Mouse (Mus musculus) intestine, embryonic 15.5 days (tissue): ENCODE data around the gene Rab24. TPM values are rescaled to one million over a fixed set of nuclear protein-coding genes. Genes with fewer than 3 reads are reported as not detected.

Experiments
- ATAC-seq: fragments of 200-750 bp; cut with Nextera tagmentation; 2 replicates; pipeline ENCODE4 v1.8.0; 2017; ENCODE audit warnings: moderate TSS enrichment, moderate library complexity
- H3K27ac ChIP-seq: fragments of 300-500 bp; sonication (generic); 2 replicates; pipeline ENCODE4 v1.5.1; 2015; ENCODE audit warnings: mild to moderate bottlenecking, inconsistent platforms
- H3K27me3 ChIP-seq: fragments of 300-500 bp; sonication (generic); replicated peaks from 2 replicates; pipeline ENCODE4 v1.6.1; 2015; ENCODE audit warnings: inconsistent platforms
- H3K36me3 ChIP-seq: fragments of 300-500 bp; sonication (generic); 2 replicates; pipeline ENCODE4 v1.6.1; 2015; ENCODE audit warnings: inconsistent platforms
- H3K4me1 ChIP-seq: fragments of 300-500 bp; sonication (generic); replicated peaks from 2 replicates; pipeline ENCODE4 v1.6.1; 2015; ENCODE audit warnings: inconsistent platforms
- H3K4me2 ChIP-seq: fragments of 300-500 bp; sonication (generic); replicated peaks from 2 replicates; pipeline ENCODE4 v1.6.1; 2015; ENCODE audit warnings: mild to moderate bottlenecking, inconsistent platforms
- H3K4me3 ChIP-seq: fragments of 300-500 bp; sonication (generic); replicated peaks from 2 replicates; pipeline ENCODE4 v1.5.1; 2015; ENCODE audit warnings: inconsistent platforms
- H3K9ac ChIP-seq: fragments of 300-500 bp; sonication (generic); 2 replicates; pipeline ENCODE4 v1.6.1; 2015; ENCODE audit warnings: inconsistent platforms
- H3K9me3 ChIP-seq: fragments of 300-500 bp; sonication (generic); 2 replicates; pipeline ENCODE4 v1.6.1; 2016; ENCODE audit warnings: inconsistent platforms
- WGBS: fragments of 180-500 bp; shearing (Covaris S2); methylation state at CpG from one replicate; pipeline ENCODE4 v1.1.7; 2015; 5-methylcytosine and 5-hydroxymethylcytosine counted together
- polyA plus RNA-seq: library from polyadenylated mRNA; unstranded; fragments of >200 nt; fragmentation: Nextera tagmentation; extraction: Ambion mirVana; gene quantifications from 2 replicates; pipeline ENCODE4 v1.2.1, GENCODE M21; 2015

Gene Rab24
- polyA plus RNA-seq, 1 experiment from 2014 or later, result 83.2 TPM

GRCm38 (mm10) chr13:55325596-55325995 lies 3.9 kb upstream of the Rab24 start:
- no peaks in the 10 kb centered on the region for H3K9me3 ChIP-seq
- no peak overlapping the region for H3K27ac ChIP-seq
- H3K4me2 ChIP-seq, result no peak overlapping the region
- no peak overlapping the region for H3K4me3 ChIP-seq
- H3K4me1 ChIP-seq, result peaks cover 43% of the 10 kb centered on the region
- H3K36me3 ChIP-seq, result peaks cover 16% of the 10 kb centered on the region
- no peak overlapping the region for H3K9ac ChIP-seq
- no peaks in the 10 kb centered on the region for H3K27me3 ChIP-seq
- ATAC-seq, result no peak
- WGBS, result 76% methylated on average over 11 of the region's 11 CpGs

DNA sequence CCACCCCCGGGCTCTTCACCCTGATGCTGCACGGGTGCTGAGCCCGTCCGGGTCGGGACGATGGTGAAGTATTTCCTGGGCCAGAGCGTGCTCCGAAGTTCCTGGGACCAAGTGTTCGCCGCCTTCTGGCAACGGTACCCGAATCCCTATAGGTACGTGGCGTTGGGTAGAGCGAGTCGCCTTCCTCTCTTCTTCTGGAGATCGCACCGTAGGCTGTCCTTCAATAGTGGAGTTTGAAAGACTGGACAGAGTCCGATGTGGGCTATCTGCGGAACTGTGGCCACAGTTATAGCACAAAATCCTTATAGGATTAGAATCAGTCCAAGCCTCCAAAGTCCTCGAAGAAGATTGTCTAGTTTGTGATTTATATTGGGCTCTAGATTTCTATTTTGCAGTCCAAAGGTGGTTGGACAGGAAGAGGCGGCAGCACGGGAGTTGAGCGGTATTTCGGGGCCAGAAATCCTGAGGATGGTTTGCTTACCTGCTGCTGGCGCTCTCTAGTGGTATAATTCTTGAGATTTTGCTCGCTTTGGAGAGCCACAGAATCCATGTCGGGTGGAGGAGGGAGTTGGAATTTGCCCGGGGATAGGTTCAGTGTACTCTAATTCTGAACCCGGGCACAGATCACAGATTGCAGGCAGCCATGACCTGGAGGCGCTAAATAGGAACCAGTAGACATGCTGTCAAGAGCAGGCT lies 532 bp upstream of the Rab24 start:
- Histone ChIP-seq H3K36me3 (peaks cover 24% of the 10 kb centered on the region), H3K4me1 (peaks cover 29% of the 10 kb centered on the region)
- ATAC-seq, result peak; percentile 42

DNA sequence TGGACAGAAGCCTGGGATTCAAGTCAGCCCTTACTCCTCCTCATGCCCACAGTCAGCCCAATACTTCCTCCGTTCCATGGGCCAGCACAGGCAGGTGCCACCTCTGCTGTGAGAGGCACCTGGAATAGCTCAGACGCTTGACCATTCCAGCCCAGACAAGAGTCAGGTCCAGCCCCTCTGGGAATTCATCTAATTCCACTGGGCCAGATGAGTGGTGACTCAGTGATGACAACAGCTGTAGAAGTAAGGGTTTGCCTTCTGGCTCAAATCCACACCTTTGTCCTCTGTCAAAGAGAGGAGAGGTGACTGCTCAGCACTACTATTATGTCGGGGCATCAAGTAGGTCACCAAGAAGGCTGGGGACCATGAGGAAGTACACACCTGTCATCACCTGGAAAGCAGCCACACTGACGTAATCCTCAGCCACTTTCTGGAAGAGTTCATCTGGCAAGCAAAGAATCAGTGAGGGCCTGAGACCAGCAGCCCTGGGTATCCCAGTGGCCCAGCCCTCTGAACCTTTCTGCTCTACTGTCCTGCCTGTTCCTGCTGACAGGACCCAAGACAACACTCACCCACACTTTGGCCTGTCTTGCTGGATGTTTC lies 1.7 kb downstream of the Rab24 start, which contains the start of gene Prelid1:
Gene Prelid1 (plus strand): TSS at position 570 of the 603 bp plus-strand sequence.
- no peaks in the 10 kb centered on the region for H3K9me3 ChIP-seq
- WGBS, result 77% methylated on average over 4 of the region's 4 CpGs
- ATAC-seq, result no peak
- no peaks in the 10 kb centered on the region for H3K27me3 ChIP-seq
- H3K27ac ChIP-seq, result peak within 1 kb of the TSS; percentile 90
- peak within 1 kb of the TSS; percentile 98 for H3K9ac ChIP-seq
- H3K4me2 ChIP-seq, result peak within 1 kb of the TSS; percentile 83
- peak within 1 kb of the TSS; percentile 91 for H3K4me3 ChIP-seq
- peaks cover 19% of the 10 kb centered on the region for H3K36me3 ChIP-seq
- peaks cover 21% of the 10 kb centered on the region for H3K4me1 ChIP-seq

More for the DNA sequence above, 532 bp upstream of the Rab24 start:
- H3K9me3 ChIP-seq, result no peaks in the 10 kb centered on the region
- peak overlapping the region; percentile 91 for H3K4me3 ChIP-seq
- under 1% methylated on average over 31 of the region's 31 CpGs for WGBS
- H3K27me3 ChIP-seq, result no peaks in the 10 kb centered on the region
- H3K4me2 ChIP-seq, result peak overlapping the region; percentile 83
- H3K9ac ChIP-seq, result peak overlapping the region; percentile 98
- H3K27ac ChIP-seq, result peak overlapping the region; percentile 90

DNA sequence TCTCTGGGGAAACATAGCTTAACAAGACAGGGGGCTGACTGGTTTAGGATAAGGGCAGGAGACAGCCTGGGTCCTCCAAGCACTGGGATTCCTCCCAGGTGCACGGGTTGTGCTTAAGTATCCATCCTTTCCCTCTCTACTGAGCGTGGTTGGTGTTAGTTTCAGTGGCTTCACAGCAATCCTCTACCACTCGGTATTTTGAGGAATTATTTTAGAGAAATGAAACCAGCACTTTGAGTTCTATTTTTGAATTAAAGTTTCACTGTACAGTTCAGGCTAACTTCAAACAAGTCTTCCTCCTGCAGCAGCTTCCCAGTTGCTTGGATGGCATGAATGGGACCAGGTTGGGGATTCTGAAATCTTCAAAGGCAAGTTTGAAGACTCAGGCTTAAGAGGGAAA lies 3.4 kb downstream of the Rab24 start:
- Histone ChIP-seq H3K4me3 (no peak overlapping the region), H3K27me3 (no peaks in the 10 kb centered on the region), H3K36me3 (peaks cover 16% of the 10 kb centered on the region), H3K27ac (no peak overlapping the region), H3K9me3 (no peaks in the 10 kb centered on the region), H3K4me2 (no peak overlapping the region), H3K9ac (no peak overlapping the region), H3K4me1 (peaks cover 13% of the 10 kb centered on the region)
- WGBS, result 86% methylated on average over 3 of the region's 3 CpGs
- ATAC-seq, result no peak

DNA sequence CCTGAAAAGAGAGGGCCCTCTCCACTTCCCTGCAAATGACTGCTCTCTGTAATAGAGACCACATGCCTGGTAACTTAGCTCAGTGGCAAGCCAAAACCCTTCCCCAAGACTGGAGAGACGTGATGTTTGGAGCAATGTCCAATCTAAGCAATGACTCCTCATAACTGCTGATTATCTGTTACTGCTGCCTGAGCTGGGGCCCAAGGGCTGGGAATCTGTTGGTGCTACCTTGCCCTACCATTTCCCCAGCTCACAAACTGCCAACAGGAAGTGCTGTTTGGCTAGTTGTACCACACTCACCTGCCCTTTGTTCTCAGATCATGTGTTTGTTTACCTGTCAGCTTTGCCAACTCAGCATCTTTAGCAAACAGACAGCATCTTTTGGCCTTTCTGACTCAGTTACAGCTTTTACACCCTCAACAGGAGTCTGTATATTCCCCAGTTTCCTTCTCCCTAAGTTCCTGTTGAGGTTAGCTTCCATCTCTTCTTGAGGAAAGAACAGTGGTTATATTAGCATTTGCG lies 6.8 kb downstream of the Rab24 start:
- no peaks in the 10 kb centered on the region for H3K9me3 ChIP-seq
- H3K27me3 ChIP-seq, result no peaks in the 10 kb centered on the region
- peaks cover 37% of the 10 kb centered on the region for H3K36me3 ChIP-seq
- no peak overlapping the region for H3K9ac ChIP-seq
- WGBS, result 81% methylated on average over 2 of the region's 2 CpGs
- peak; percentile 72 for ATAC-seq
- H3K4me2 ChIP-seq, result no peak overlapping the region
- peak overlapping the region; percentile 29; the same call in 1 of the 2 replicates for H3K27ac ChIP-seq
- no peak overlapping the region for H3K4me3 ChIP-seq
- 0 out of 2 replicates have a peak, but pooled peaks cover 2% of the 10 kb centered on the region for H3K4me1 ChIP-seq

DNA sequence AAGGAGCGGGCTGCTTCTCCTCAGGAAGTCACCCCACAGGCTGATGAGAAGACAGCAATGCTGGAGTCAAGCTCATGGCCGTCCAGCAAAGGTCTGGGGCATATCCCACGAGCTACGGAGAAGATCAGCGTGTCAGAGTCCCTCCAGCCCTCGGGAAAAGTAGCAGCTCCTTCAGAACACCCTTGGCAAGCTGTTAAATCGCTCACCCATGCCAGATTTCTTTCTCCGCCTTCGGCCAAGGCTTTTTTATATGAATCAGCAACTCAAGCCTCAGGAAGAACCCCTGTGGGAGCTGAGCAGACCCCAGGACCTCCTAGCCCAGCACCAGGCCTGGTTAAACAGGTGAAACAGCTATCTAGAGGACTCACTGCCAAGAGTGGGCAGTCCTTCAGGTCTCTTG lies 8.7 kb downstream of the Rab24 start:
- WGBS, result 91% methylated on average over 9 of the region's 9 CpGs
- Histone ChIP-seq H3K4me3 (no peak overlapping the region), H3K4me2 (no peak overlapping the region), H3K9ac (no peak overlapping the region), H3K4me1 (no peaks in the 10 kb centered on the region), H3K27ac (no peak overlapping the region), H3K9me3 (no peaks in the 10 kb centered on the region), H3K27me3 (no peaks in the 10 kb centered on the region), H3K36me3 (peaks cover 32% of the 10 kb centered on the region)
- ATAC-seq, result no peak

DNA sequence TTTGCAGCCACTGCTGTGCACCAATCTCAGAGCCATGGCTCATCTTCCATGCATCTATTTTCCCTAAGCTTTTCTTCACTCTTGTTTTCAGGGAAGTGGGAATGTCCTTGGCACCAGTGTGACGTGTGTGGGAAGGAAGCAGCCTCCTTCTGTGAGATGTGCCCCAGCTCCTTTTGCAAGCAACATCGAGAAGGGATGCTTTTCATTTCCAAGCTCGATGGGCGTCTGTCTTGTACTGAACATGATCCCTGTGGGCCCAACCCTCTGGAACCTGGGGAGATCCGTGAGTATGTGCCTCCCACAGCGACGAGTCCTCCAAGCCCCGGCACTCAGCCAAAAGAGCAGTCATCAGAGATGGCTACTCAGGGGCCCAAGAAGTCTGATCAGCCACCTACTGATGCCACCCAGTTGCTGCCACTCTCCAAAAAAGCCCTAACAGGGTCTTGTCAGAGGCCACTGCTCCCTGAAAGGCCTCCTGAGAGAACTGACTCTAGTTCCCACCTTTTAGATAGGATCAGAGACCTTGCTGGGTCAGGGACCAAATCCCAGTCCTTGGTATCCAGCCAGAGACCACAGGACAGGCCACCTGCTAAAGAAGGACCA lies 9.6 kb downstream of the Rab24 start:
- H3K9ac ChIP-seq, result no peak overlapping the region
- no peak for ATAC-seq
- H3K4me2 ChIP-seq, result no peak overlapping the region
- no peaks in the 10 kb centered on the region for H3K27me3 ChIP-seq
- H3K4me3 ChIP-seq, result no peak overlapping the region
- no peaks in the 10 kb centered on the region for H3K4me1 ChIP-seq
- H3K27ac ChIP-seq, result no peak overlapping the region
- peaks cover 28% of the 10 kb centered on the region for H3K36me3 ChIP-seq
- no peaks in the 10 kb centered on the region for H3K9me3 ChIP-seq
- WGBS, result 91% methylated on average over 8 of the region's 8 CpGs

- 84% methylated on average over 5 of the region's 5 CpGs for WGBS
- no peak for ATAC-seq
- peaks cover 29% of the 10 kb centered on the region for H3K36me3 ChIP-seq
These were observed 20.8 kb downstream of the Rab24 start for GRCm38 (mm10) chr13:55300913-55301312.

GRCm38 (mm10) chr13:55296760-55297159 lies 25.0 kb downstream of the Rab24 start:
- ATAC-seq, result no peak
- WGBS, result 92% methylated on average over 1 of the region's 1 CpGs
- H3K27ac ChIP-seq, result no peak overlapping the region
- no peaks in the 10 kb centered on the region for H3K4me1 ChIP-seq
- no peak overlapping the region for H3K4me2 ChIP-seq
- no peak overlapping the region for H3K4me3 ChIP-seq
- no peaks in the 10 kb centered on the region for H3K27me3 ChIP-seq
- H3K9ac ChIP-seq, result no peak overlapping the region
- H3K36me3 ChIP-seq, result peaks cover 30% of the 10 kb centered on the region
- H3K9me3 ChIP-seq, result no peaks in the 10 kb centered on the region

More at GRCm38 (mm10) chr13:55300913-55301312, 20.8 kb downstream of the Rab24 start:
- no peaks in the 10 kb centered on the region for H3K27me3 ChIP-seq
- no peak overlapping the region for H3K4me3 ChIP-seq
- H3K27ac ChIP-seq, result no peak overlapping the region
- H3K4me2 ChIP-seq, result no peak overlapping the region
- no peaks in the 10 kb centered on the region for H3K9me3 ChIP-seq
- no peaks in the 10 kb centered on the region for H3K4me1 ChIP-seq
- no peak overlapping the region for H3K9ac ChIP-seq

GRCm38 (mm10) chr13:55288854-55289253 lies 32.9 kb downstream of the Rab24 start:
- H3K9me3 ChIP-seq, result no peaks in the 10 kb centered on the region
- no peak overlapping the region for H3K9ac ChIP-seq
- H3K27ac ChIP-seq, result no peak overlapping the region
- WGBS, result 80% methylated on average over 3 of the region's 3 CpGs
- H3K4me2 ChIP-seq, result no peak overlapping the region
- H3K4me1 ChIP-seq, result no peaks in the 10 kb centered on the region
- H3K36me3 ChIP-seq, result peaks cover 31% of the 10 kb centered on the region
- no peak overlapping the region for H3K4me3 ChIP-seq
- no peaks in the 10 kb centered on the region for H3K27me3 ChIP-seq
- ATAC-seq, result no peak

- Histone ChIP-seq H3K4me2 (no peak overlapping the region), H3K9me3 (no peaks in the 10 kb centered on the region), H3K4me3 (no peak overlapping the region), H3K4me1 (no peaks in the 10 kb centered on the region), H3K27me3 (no peaks in the 10 kb centered on the region), H3K27ac (no peak overlapping the region), H3K36me3 (peaks cover 36% of the 10 kb centered on the region), H3K9ac (no peak overlapping the region)
- 84% methylated on average over 5 of the region's 5 CpGs for WGBS
- ATAC-seq, result no peak
These were observed 44.1 kb downstream of the Rab24 start for GRCm38 (mm10) chr13:55277646-55278045.

DNA sequence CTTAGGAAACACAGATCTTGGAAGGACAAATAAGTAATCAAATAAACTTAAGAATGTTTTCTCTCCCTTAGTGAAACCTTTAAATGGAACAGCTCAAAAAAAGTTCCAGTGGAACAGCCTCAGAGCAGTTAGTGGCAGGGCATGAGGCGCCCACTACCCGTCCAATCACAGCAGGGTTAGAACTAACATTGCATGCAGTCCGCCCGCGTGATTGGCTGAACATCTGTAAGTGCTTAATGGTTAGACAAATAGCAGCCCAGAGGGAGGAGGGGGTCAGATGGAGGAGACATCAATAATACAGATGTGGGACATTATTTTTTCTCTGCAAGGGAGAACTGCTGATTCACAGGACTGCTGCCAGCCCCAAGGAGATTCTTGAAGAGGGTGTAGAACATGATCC lies 44.5 kb downstream of the Rab24 start:
- peaks cover 36% of the 10 kb centered on the region for H3K36me3 ChIP-seq
- WGBS, result 88% methylated on average over 5 of the region's 5 CpGs

More for the DNA sequence above, 44.5 kb downstream of the Rab24 start:
- Histone ChIP-seq H3K4me1 (no peaks in the 10 kb centered on the region), H3K27ac (no peak overlapping the region), H3K9ac (no peak overlapping the region), H3K27me3 (no peaks in the 10 kb centered on the region), H3K9me3 (no peaks in the 10 kb centered on the region), H3K4me3 (no peak overlapping the region), H3K4me2 (no peak overlapping the region)
- no peak for ATAC-seq
